Mouse (Mus musculus) liver, embryonic 14.5 days (tissue): ENCODE data around the gene Stxbp5.

Experiments used
- CTCF ChIP-seq: IDR thresholded peaks from 2 replicates; pipeline ENCODE4 v1.5.1; 2016; ENCODE audit warnings: antibody characterized with exemption, low read depth, control low read depth
- EP300 ChIP-seq: IDR thresholded peaks from 2 replicates; pipeline ENCODE4 v1.6.1; 2016; ENCODE audit warnings: antibody characterized with exemption, low read depth

GRCm38 (mm10) chr10:9839408-9839807 lies 61.5 kb downstream of the Stxbp5 start:
- TF ChIP-seq CTCF, result no peak
- TF ChIP-seq EP300, result no peak
